Mouse (Mus musculus) stomach, postnatal 0 days (tissue): ENCODE measurements around the gene Amn1. TPM values are rescaled to one million over a fixed set of nuclear protein-coding genes. Genes with fewer than 3 reads are reported as not detected.
"Not testable (repeated sequence)": the region's sequence is repeated elsewhere in the genome, so short reads cannot be mapped to it uniquely, and the experiment has no call there.

Experiments used
- ATAC-seq: fragments of 200-750 bp; cut with Nextera tagmentation; 2 replicates; pipeline ENCODE4 v1.8.0; 2017; ENCODE audit not compliant: low FRiP score, low TSS enrichment
- DNase-seq: peaks from one replicate; pipeline ENCODE4 v3.0.0-alpha.2; 2016; ENCODE audit warnings: low spot score
- H3K27ac ChIP-seq: fragments of 300-500 bp; sonication (generic); replicated peaks from 2 replicates; pipeline ENCODE4 v1.5.1; 2014; ENCODE audit warnings: mild to moderate bottlenecking, control low read depth
- H3K27me3 ChIP-seq: fragments of 300-500 bp; sonication (generic); 2 replicates; pipeline ENCODE4 v1.6.1; 2014; ENCODE audit warnings: low read length; ENCODE audit not compliant: control insufficient read depth, insufficient read depth
- H3K36me3 ChIP-seq: fragments of 300-500 bp; sonication (generic); 2 replicates; pipeline ENCODE4 v1.6.1; 2014; ENCODE audit warnings: low read length, mixed read lengths; ENCODE audit not compliant: control insufficient read depth, insufficient read depth
- H3K4me1 ChIP-seq: fragments of 300-500 bp; sonication (generic); replicated peaks from 2 replicates; pipeline ENCODE4 v1.6.1; 2014; ENCODE audit warnings: antibody characterized with exemption; ENCODE audit not compliant: control insufficient read depth, insufficient read depth
- H3K4me2 ChIP-seq: fragments of 300-500 bp; sonication (generic); replicated peaks from 2 replicates; pipeline ENCODE4 v1.6.1; 2014; ENCODE audit warnings: low read depth, mild to moderate bottlenecking, control low read depth, moderate library complexity
- H3K4me3 ChIP-seq: fragments of 300-500 bp; sonication (generic); 2 replicates; pipeline ENCODE4 v1.5.1; 2014; ENCODE audit warnings: low read depth, low read length, control low read depth
- H3K9ac ChIP-seq: fragments of 300-500 bp; sonication (generic); 2 replicates; pipeline ENCODE4 v1.6.1; 2014; ENCODE audit warnings: mild to moderate bottlenecking, low read length, control low read depth, mixed read lengths
- H3K9me3 ChIP-seq: fragments of 300-500 bp; sonication (generic); 2 replicates; pipeline ENCODE4 v1.6.1; 2016; ENCODE audit warnings: low read length; ENCODE audit not compliant: control insufficient read depth
- CTCF ChIP-seq: IDR thresholded peaks from 2 replicates; pipeline ENCODE4 v1.5.1; 2016; ENCODE audit warnings: antibody characterized with exemption, low read depth, mild to moderate bottlenecking, moderate library complexity
- EP300 ChIP-seq: optimal IDR thresholded peaks from 2 replicates; pipeline ENCODE3; 2016; ENCODE audit warnings: antibody characterized with exemption
- WGBS: fragments of 180-500 bp; shearing (Covaris S2); extraction: QIAGEN DNeasy Blood & Tissue Kit; methylation state at CpG from one replicate; pipeline ENCODE4 v1.1.7; 2014; 5-methylcytosine and 5-hydroxymethylcytosine counted together
- polyA plus RNA-seq: library from polyadenylated mRNA; unstranded; fragments of >200 nt; fragmentation: Nextera tagmentation; extraction: Ambion mirVana; gene quantifications from 2 replicates; pipeline ENCODE4 v1.2.1, GENCODE M21; 2015

Amn1 gene
- polyA plus RNA-seq, 1 experiment from 2014 or later: 20.1 TPM

DNA sequence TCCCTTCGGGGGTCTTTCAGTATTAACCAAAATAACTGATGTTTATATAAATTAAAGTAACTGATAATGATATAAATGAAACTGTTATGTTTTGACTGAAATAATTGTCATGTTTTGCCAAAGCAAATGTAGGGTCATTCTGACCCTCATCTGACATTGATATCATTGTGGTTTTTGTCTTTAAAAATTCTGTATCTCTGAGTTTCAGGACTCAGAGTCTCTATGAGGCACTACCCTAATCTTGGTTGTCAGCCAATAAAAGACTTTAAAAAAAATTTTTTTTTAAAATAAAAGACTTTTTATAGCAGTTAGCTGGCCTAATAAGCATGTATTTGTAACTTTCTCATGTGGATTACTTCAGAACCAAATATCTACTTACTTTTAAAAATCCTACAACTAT is 20.8 kb downstream of the Amn1 start:
- DNase-seq (no peak), ATAC-seq (no peak)
- H3K36me3 ChIP-seq: 0 out of 2 replicates have a peak, but pooled peaks cover 3% of the 10 kb centered on the region
- H3K4me2 ChIP-seq: no peak overlapping the region
- H3K27ac ChIP-seq: no peak overlapping the region
- no peak overlapping the region for H3K4me3 ChIP-seq
- TF ChIP-seq EP300 (no peak), CTCF (no peak)
- no peaks in the 10 kb centered on the region for H3K4me1 ChIP-seq
- H3K27me3 ChIP-seq: no peaks in the 10 kb centered on the region
- no peaks in the 10 kb centered on the region; the same call in 1 of the 2 replicates for H3K9me3 ChIP-seq
- 96% methylated on average over 1 of the region's 1 CpGs for WGBS
- H3K9ac ChIP-seq: no peak overlapping the region

DNA sequence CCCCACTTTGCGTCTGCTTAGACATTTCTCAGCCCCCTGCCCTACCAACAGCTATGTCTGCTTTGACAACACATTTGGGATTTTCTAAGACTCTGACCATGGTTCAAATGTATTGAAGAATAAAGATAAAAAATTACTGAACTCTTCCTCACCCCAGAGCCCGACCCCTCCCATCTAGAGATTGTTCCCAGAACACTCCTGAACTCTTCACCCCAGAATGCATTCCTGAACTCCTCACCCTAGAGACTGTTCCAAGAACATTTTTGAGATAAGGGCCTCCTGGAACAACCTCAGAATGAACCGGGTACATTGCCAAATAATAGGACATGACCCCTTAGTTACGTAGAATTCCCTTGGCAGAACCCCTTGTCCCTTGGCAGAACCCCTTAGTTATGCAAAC is 21.5 kb downstream of the Amn1 start:
- not testable (repeated sequence) for H3K4me2 ChIP-seq, H3K4me3 ChIP-seq, H3K27ac ChIP-seq, ATAC-seq, H3K9me3 ChIP-seq, H3K36me3 ChIP-seq, H3K9ac ChIP-seq, H3K27me3 ChIP-seq, H3K4me1 ChIP-seq, DNase-seq
- 59% methylated on average over 3 of the region's 4 CpGs for WGBS

DNA sequence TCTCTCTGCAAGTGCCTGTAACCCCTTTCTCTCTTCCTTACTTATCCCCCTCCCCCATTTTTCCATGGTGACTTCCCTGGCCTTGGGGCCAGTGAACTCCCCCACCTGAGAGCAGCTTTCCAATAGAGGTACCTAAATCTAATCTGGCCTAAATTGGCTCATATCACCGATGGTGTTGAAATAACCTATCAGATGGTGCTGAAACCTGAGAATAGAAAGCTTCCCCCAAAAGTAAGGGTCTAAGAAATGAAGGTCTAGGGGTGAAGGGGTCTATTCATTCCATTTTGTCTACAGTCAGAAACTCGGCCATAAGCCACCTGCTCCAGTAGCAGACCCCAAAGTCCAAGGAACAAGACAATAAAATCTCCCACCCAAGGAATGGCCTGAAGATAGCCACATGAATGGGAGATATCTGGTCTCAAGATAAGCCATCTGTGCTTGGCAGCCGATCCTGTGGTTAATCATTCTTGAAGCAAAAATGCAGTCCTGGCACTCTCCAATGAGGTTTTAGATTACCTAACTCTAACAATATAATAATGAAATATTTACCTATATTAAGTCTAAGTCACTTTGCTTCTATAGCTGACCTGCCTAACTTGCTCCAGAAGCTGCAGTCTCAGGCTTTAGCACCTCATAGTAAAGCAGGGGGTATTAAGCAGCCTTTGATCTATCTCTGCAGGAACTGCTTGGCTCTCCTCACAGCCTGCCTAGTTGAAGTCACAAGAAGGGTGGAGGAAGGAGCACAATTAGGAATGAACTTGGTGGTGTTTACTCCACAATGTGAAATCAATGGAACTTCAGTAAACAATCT is 33.3 kb downstream of the Amn1 start:
- DNase-seq: peak; percentile 44
- TF ChIP-seq EP300 (no peak), CTCF (no peak)
- Histone ChIP-seq H3K9me3 (no peaks in the 10 kb centered on the region), H3K4me2 (no peak overlapping the region), H3K4me1 (0 out of 2 replicates have a peak, but pooled peaks cover 4% of the 10 kb centered on the region), H3K4me3 (no peak overlapping the region), H3K36me3 (peaks cover 4% of the 10 kb centered on the region; the same call in 1 of the 2 replicates), H3K9ac (no peak overlapping the region), H3K27ac (peak overlapping the region; percentile 56), H3K27me3 (no peaks in the 10 kb centered on the region)
- WGBS: 33% methylated on average over 3 of the region's 3 CpGs
- peak; percentile 65 for ATAC-seq

DNA sequence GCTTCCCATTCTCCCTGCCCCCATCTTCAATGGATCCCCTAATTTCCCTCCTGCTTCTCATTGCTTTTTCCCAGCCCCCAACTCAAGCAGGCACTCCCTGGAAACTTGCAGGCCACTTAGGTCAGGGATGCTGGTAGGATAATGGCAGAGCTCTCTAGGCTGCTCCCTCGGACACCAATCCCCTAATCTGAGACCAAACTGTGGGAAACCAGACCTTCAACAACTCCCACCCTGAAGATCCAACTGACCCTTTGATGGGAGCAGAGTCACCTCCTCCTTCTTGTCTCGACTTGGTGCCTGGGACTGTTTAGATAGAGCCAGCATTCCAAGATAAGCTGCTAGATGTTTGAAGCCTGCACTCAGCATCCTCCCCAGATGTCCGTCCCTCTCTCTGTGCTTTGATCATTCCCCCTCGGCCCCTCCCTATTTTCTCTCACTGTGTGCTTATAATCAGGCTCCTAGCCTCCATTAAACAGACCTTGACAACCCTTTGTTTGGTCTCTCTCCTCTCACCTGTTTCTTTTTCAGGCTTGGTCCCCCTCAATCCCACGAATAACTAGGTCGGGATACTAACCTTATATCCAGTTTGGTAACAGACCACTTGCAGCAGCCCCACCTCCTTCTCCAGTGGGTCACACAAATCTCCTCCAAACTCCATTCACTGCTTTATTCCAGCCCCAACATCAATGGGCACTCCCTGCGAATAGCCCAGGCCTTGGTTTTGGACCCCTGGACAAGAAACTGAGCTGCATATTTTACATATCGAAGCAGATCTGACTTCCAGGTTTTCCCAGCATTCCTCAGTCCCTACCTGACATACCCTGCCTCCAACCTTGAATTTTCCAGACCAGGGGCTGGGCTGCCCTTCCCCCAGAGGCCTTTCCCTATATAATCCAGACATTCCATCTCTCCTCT is 34.1 kb downstream of the Amn1 start:
- peaks cover 4% of the 10 kb centered on the region; the same call in 1 of the 2 replicates for H3K36me3 ChIP-seq
- ATAC-seq: no peak
- no peak overlapping the region for H3K9ac ChIP-seq
- H3K27me3 ChIP-seq: no peaks in the 10 kb centered on the region
- H3K4me3 ChIP-seq: no peak overlapping the region
- H3K9me3 ChIP-seq: no peaks in the 10 kb centered on the region
- TF ChIP-seq CTCF (no peak), EP300 (no peak)
- no peak for DNase-seq
- 0 out of 2 replicates have a peak, but pooled peaks cover 4% of the 10 kb centered on the region for H3K4me1 ChIP-seq
- WGBS: 21% methylated on average over 8 of the region's 8 CpGs
- H3K27ac ChIP-seq: peak overlapping the region; percentile 35; the same call in 1 of the 2 replicates
- H3K4me2 ChIP-seq: no peak overlapping the region

DNA sequence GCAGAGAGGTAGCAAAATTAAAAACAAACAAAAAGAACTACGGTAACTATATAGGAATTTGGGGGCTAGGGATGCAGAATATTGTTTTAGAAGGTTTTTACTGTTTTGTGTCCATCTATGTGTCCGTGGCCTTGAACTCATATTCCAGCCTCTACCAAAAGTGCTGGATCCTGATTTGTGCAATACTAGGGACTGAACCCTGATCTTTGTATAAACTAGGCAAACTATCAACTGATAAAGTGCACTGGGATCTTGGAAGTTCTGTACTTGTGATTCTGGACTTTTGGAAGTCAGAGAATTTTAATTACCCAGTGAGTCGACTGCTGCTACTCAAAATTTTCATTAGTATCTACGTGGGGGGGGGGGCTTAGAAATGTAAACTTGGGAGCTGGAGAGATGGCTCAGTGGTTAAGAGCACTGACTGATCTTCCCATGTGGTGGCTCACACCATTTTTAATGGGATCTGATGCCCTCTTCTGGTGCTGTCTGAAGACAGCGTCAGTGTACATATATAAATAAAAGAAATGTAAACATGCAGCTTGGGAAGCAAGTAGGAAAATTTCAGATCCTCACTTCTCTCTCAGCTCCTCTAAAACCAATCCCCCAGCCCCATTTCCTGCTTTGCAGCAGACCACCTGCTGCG is 34.9 kb downstream of the Amn1 start:
- Histone ChIP-seq H3K27ac (no peak overlapping the region), H3K36me3 (peaks cover 4% of the 10 kb centered on the region; the same call in 1 of the 2 replicates), H3K4me1 (0 out of 2 replicates have a peak, but pooled peaks cover 4% of the 10 kb centered on the region), H3K4me3 (no peak overlapping the region), H3K9me3 (no peaks in the 10 kb centered on the region), H3K4me2 (no peak overlapping the region), H3K27me3 (no peaks in the 10 kb centered on the region), H3K9ac (no peak overlapping the region)
- ATAC-seq: no peak
- no peak for DNase-seq
- TF ChIP-seq EP300 (no peak), CTCF (peak; percentile 52)
- WGBS: 33% methylated on average over 6 of the region's 6 CpGs
